Comparison of ENCODE assay signal across 15 mouse cellular contexts in the genomic region with DNA sequence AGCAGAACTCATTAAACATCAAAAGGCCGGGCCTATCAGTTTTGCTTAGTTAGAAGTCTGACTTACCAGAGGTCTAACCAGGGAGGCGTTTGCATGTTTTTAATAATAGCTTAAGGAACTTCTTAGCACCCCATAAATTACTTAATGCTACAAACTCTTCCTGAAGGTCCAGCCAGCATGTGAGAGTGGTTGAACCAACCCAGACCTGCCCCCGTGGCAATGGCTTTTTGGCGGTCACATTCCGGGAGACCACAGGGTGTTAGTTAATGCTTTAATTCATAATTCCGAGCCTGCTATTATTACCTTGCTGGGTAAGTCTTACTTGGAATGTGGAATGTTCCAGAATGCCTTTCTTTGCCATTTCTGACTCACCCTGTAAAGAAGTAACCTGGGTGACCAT.
DNase-seq lines count a peak whose midpoint lies in the region; ATAC-seq and TF ChIP-seq lines count a peak whose summit lies in the region.
"Had no signal": no experiment of that assay in that cellular context is flagged by ENCODE, and none has a peak within 500 bp of the region (broad histone marks: within the 10 kb centered on the region; RNA-seq: fewer than 3 reads in every experiment).

No protein-coding gene starts in this region.

- H3K4me3 ChIP-seq in hindbrain, postnatal 0 days (ENCODE audit: low read length): no peak overlapping the region
- no peak overlapping the region for H3K4me3 ChIP-seq in hindbrain, embryonic 12.5 days
- no peak overlapping the region for H3K4me3 ChIP-seq in embryonic facial prominence, embryonic 11.5 days (ENCODE audit: low read depth, low read length)
- 0 out of 2 replicates have a peak overlapping the region, but pooled peaks have one; percentile 6 for H3K4me3 ChIP-seq in limb, embryonic 10.5 days
- H3K4me3 ChIP-seq: heart, embryonic 10.5 days; layer of hippocampus, adult 2 months; neural tube, embryonic 13.5 days had no signal

- DNase-seq in hindbrain, postnatal 0 days (ENCODE audit: low spot score): no peak
- DNase-seq in NIH3T3 (ENCODE audit: low read depth) (peak; percentile 5), liver (no peak)
- no peak for DNase-seq in embryonic facial prominence, embryonic 11.5 days (ENCODE audit: low spot score)
- no peak for DNase-seq in limb, embryonic 10.5 days (ENCODE audit: low spot score)
- no peak for DNase-seq in left cerebral cortex, adult 11 months (ENCODE audit: low spot score)
- no peak for DNase-seq in left cerebral cortex, adult 18-20 months (ENCODE audit: low spot score in 2 of 2)
- DNase-seq: cerebellum, adult 9-10 months; right cerebral cortex, postnatal 25 days; thymus, postnatal 14 days had no signal

- TF ChIP-seq CTCF in hindbrain, postnatal 0 days (IDR thresholded peaks at IDR 0.05; ENCODE audit: low read depth): no peak

- 75% methylated on average over 6 of the region's 6 CpGs for WGBS in hindbrain, postnatal 0 days
- 69% methylated on average over 6 of the region's 6 CpGs for WGBS in hindbrain, embryonic 12.5 days
- 34% methylated on average over 6 of the region's 6 CpGs for WGBS in embryonic facial prominence, embryonic 11.5 days
- WGBS in limb, embryonic 10.5 days: 18% methylated on average over 6 of the region's 6 CpGs

- no peaks in the 10 kb centered on the region for H3K36me3 ChIP-seq in hindbrain, postnatal 0 days (ENCODE audit: insufficient read depth, low read length)
- H3K36me3 ChIP-seq in hindbrain, embryonic 12.5 days: no peaks in the 10 kb centered on the region
- H3K36me3 ChIP-seq in embryonic facial prominence, embryonic 11.5 days (replicated peaks; ENCODE audit: control insufficient read depth, insufficient read depth, low read depth, low read length): no peaks in the 10 kb centered on the region
- peaks cover 6% of the 10 kb centered on the region for H3K36me3 ChIP-seq in limb, embryonic 10.5 days
- H3K36me3 ChIP-seq: heart, embryonic 10.5 days; neural tube, embryonic 13.5 days had no signal

- no peaks in the 10 kb centered on the region for H3K4me1 ChIP-seq in hindbrain, postnatal 0 days (ENCODE audit: insufficient read depth, low read length)
- 0 out of 2 replicates have a peak, but pooled peaks cover 4% of the 10 kb centered on the region for H3K4me1 ChIP-seq in hindbrain, embryonic 12.5 days
- no peaks in the 10 kb centered on the region for H3K4me1 ChIP-seq in embryonic facial prominence, embryonic 11.5 days (ENCODE audit: control insufficient read depth, insufficient read depth, low read length)
- H3K4me1 ChIP-seq in limb, embryonic 10.5 days: peaks cover 38% of the 10 kb centered on the region
- H3K4me1 ChIP-seq: heart, embryonic 10.5 days; neural tube, embryonic 13.5 days had no signal

- no peaks in the 10 kb centered on the region for H3K9me3 ChIP-seq in hindbrain, postnatal 0 days (ENCODE audit: low read length)
- no peaks in the 10 kb centered on the region; the same call in 1 of the 2 replicates for H3K9me3 ChIP-seq in hindbrain, embryonic 12.5 days (replicated peaks)
- no peaks in the 10 kb centered on the region for H3K9me3 ChIP-seq in embryonic facial prominence, embryonic 11.5 days (replicated peaks; ENCODE audit: control insufficient read depth, low read length)
- no peaks in the 10 kb centered on the region for H3K9me3 ChIP-seq in limb, embryonic 10.5 days (replicated peaks)
- H3K9me3 ChIP-seq: heart, embryonic 10.5 days; neural tube, embryonic 13.5 days had no signal

- no peak overlapping the region for H3K9ac ChIP-seq in hindbrain, postnatal 0 days (replicated peaks; ENCODE audit: low read length)
- H3K9ac ChIP-seq in hindbrain, embryonic 12.5 days: no peak overlapping the region
- no peak overlapping the region for H3K9ac ChIP-seq in embryonic facial prominence, embryonic 11.5 days (replicated peaks; ENCODE audit: low read length)
- H3K9ac ChIP-seq: liver, embryonic 14.5 days; neural tube, embryonic 13.5 days had no signal

- no peak for ATAC-seq in hindbrain, postnatal 0 days
- ATAC-seq in hindbrain, embryonic 12.5 days (ENCODE audit: low FRiP score): no peak
- peak; percentile 39; the same call in 1 of the 2 replicates for ATAC-seq in embryonic facial prominence, embryonic 11.5 days (replicated peaks; ENCODE audit: insufficient number of reproducible peaks, low FRiP score, low TSS enrichment, low read depth)

- H3K27ac ChIP-seq in hindbrain, postnatal 0 days: 0 out of 2 replicates have a peak overlapping the region, but pooled peaks have one; percentile 26
- no peak overlapping the region for H3K27ac ChIP-seq in hindbrain, embryonic 12.5 days
- 0 out of 2 replicates have a peak overlapping the region, but pooled peaks have one; percentile 39 for H3K27ac ChIP-seq in embryonic facial prominence, embryonic 11.5 days (replicated peaks; ENCODE audit: low read depth, low read length)
- peak overlapping the region; percentile 89 for H3K27ac ChIP-seq in limb, embryonic 10.5 days
- H3K27ac ChIP-seq: heart, embryonic 10.5 days; liver, embryonic 14.5 days; neural tube, embryonic 13.5 days had no signal

- no peak overlapping the region for H3K4me2 ChIP-seq in hindbrain, postnatal 0 days (ENCODE audit: low read depth, low read length)
- H3K4me2 ChIP-seq in hindbrain, embryonic 12.5 days (replicated peaks): no peak overlapping the region
- no peak overlapping the region for H3K4me2 ChIP-seq in embryonic facial prominence, embryonic 11.5 days (ENCODE audit: low read depth, low read length)
- H3K4me2 ChIP-seq: neural tube, embryonic 13.5 days had no signal

- H3K27me3 ChIP-seq in hindbrain, postnatal 0 days (ENCODE audit: insufficient read depth, low read length): no peaks in the 10 kb centered on the region
- no peaks in the 10 kb centered on the region for H3K27me3 ChIP-seq in hindbrain, embryonic 12.5 days
- H3K27me3 ChIP-seq in embryonic facial prominence, embryonic 11.5 days (ENCODE audit: control insufficient read depth, insufficient read depth, low read length): no peaks in the 10 kb centered on the region
- H3K27me3 ChIP-seq in limb, embryonic 10.5 days (ENCODE audit: low read depth, poor library complexity, severe bottlenecking): no peaks in the 10 kb centered on the region
- H3K27me3 ChIP-seq: neural tube, embryonic 13.5 days had no signal
